Mouse (Mus musculus) kidney, adult 9 months (tissue): Measurements from ENCODE around the gene Grm8.

Experiments
- DNase-seq: peaks from one replicate; pipeline ENCODE4 v3.0.0; 2022

Grm8 gene

GRCm38 (mm10) chr6:28135001-28135401, at the start of gene Grm8:
TSS of gene Grm8 (minus strand) at chr6:28135178.
- no peak for DNase-seq

DNA sequence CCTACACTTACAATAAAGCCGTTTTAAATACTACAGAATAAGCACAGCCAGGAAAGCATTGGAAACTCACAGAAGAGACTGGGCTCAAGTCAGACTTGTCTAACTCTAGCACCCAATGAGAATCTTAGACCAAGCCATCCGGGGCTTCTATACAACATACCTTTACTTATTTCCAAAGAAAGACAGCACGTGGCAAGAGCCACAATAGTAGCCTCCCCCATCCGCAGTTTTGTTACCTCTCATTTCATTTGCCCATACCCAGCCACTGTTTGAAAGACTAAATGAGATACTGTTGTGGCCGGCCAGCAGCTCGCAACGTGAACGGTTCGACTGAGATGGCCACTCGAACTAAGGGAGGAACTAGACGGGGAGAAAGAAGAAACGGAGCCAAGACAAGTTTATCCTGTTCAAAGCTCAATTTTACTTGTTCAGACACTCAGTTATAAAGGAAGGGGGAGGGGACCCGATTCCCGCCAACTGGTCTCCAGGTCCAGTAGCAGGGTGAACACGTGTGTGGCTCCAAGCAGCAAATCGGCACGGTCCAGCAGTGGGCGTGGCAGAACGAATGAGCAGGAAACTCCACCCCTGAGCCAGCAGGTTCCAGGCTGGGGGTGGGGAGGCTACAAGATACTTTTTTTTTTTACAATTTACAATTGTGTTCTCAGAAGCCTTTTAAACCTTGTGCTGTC, 35.0 kb upstream of the Grm8 start:
- peak; percentile 6 for DNase-seq

DNA sequence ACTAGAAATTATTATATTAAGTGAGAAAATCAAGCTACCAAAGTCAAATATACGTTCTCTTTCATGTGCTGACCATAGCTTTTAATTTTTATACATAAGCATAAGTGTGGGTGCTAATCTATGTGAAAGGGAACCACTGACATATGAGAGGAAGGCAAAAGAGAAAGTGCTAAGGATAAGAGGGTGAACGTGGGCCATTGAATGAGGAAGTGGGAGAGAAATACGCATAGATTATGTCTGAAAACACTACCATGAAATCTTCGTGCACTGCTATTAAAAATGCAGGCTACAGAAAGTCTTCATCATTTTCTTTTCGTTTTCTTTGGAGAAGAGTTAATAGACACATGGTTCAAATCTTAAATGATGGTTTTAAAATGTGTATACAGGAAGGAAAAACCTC, 25.4 kb upstream of the Grm8 start:
- no peak for DNase-seq

DNA sequence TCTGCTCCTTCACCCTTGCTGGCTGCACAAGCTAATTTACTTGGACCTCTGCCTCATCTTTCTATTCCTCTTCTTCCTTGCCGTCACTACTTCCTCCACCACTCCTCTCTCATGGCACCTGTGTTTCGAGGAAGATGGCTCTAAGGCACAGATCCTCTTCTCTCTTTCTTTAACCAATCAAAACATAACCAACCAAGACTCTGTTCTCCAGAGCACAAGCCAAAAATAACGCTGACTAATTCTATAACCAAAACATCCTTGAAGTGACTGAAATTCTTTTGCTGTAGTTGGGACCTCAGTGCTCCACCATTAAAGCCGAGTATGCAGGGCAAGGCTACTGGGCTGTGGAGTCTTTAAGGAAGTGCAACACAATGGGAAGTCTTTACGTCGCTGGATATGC, 11.5 kb upstream of the Grm8 start:
- no peak for DNase-seq

- no peak for DNase-seq
Observed at GRCm38 (mm10) chr6:28142332-28142731, 7.4 kb upstream of the Grm8 start.

DNA sequence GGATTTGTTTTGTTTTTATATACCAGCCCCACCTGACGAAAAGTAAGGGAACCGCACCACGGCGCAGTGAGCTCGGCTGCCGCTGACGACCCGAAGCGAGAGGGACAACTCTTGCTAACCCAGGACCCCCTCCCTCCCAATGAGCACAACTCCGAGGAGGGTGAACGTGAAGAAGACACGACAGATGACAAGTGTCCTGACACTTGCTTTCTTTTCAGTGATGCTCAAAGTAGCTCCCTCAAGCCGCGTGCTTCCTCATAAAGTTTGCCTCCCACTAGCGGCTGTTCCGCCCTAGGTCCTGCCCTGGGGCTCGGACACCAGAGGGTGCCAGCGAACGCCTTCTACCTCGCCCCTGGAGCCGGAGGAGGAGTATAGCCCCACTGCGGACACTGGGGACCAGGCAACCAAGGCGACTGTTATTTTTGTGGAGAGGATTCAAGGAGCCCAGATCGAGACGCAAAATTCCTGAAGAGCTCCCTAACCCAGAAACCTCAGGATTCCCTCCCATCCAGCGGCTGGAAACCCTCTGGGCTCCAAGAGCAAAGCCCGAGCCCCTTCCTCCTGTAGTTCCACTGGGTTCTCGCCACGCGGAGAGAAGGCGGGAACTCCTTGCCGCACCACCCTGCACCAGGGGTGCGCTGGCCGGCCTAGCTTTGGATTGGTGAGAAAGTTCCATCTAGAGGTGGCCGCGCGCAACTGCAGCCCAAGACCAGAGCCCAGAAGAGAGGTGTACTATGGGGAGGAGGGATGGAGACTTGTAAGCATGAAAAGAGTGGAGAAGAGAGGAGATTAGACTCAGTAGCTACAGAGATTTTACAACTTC, 644 bp upstream of the Grm8 start:
- DNase-seq, result peak; percentile 80

DNA sequence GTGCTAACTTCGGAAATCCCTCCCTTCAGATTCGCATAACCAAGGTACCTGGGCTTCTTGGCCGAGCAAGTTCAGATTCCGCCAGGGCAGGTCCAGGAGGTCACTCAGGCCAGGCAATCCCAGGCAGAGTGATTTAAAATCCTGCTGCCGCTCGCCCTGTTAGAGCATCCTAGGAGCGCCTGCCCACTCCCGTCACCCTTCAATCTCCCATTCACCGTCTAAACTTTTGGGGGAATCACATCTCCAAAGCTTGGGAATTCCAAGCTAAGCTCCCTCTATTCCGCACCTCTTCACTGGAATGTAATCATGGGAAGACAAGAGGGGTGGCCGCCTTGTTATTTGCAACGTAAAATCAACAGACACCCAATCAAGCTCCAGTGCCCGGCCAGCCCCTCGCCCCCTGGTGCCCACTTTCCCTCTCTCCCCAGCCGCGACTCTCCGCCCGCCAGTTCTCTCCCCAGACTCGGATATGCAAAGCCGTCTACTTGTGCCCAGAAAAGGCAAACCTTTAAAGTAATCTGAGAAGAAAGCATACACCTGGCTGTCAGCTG, 652 bp downstream of the Grm8 start:
- no peak for DNase-seq

GRCm38 (mm10) chr6:28133206-28134063, 1.5 kb downstream of the Grm8 start:
- DNase-seq, result no peak

DNA sequence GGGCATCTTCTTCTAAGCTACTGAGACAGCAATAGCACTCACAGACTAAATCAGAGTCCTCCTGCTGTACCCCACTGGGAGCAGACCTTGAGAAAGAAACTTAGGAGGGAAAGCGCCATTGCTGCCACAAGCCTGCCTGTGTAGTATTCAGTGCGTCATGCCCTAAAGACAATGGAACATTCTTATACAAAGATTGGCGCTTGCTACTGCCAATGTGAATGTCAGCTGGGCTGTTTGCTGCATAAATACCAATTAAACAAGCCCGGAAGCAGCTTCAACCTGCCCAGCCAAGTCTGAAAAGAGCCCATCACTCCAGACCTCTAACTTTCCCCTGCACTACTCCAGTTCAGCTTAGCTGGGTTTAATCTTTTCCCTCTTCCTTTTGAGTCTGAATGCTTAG, 2.9 kb downstream of the Grm8 start:
- DNase-seq, result no peak

DNA sequence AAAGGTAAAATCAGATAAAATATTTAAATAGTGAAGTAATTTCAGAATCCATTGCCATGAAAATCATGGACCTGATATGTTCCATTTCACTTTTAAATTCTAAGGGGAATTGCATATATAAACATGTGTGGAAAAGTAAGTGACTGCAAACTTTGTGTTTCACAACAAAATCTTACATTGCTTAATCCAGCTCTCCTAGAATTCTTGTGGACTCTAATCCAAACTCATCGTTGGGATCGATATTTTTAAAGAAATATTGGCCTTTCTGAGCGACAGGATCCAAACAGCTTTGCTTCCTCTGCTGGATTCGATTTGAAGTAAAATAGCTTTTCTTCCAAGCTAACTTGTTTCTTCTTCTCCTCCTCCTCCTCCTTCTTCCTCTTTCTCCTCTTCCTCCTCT, 6.1 kb downstream of the Grm8 start:
- DNase-seq, result no peak

GRCm38 (mm10) chr6:28115519-28115918, 19.5 kb downstream of the Grm8 start:
- no peak for DNase-seq

DNA sequence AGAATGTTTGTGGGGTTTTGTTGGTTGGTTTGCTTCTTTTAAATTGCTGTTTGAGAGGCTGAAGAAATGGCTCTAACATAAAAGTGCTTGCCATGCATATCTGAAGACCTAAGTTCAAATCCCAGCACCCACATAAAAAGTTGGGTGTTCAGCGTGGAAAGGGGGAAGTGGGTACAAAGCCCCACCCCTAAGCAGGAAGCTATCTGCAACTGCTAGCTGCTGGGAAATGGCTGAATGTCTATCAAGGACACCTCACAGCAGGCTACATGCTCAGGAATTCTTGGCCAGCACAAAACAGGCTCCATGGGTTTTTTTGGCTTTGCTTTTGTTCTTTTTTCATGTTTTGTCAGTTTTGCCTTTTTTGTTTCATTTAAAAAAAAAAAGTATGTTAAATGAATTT, 20.1 kb downstream of the Grm8 start:
- no peak for DNase-seq

GRCm38 (mm10) chr6:28111551-28111950, 23.4 kb downstream of the Grm8 start:
- no peak for DNase-seq

- no peak for DNase-seq
Observed at GRCm38 (mm10) chr6:28102608-28103316, 32.2 kb downstream of the Grm8 start.

- DNase-seq, result no peak
Observed at GRCm38 (mm10) chr6:28100001-28100400, 35.0 kb downstream of the Grm8 start.

DNA sequence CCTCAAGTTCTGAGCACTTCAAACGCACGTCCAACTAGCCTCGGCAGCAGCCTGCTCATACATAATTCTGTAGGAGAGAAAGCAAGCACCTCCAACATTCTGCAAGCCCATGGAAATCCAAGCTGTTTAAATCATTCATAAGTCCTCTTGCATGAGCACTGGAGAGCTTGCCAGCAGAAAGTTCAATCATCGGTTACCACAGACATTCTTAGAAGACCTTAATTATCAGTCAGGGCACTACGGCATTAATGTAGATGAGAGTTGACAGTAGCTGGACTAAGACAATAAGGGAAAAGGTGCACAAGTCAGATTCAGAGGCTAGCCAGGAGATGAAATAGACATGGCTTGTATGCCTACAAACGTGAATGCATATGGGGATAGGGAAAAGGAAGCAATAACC, 42.5 kb downstream of the Grm8 start:
- no peak for DNase-seq

- DNase-seq, result no peak
Observed at GRCm38 (mm10) chr6:28091836-28092235, 43.1 kb downstream of the Grm8 start.

- DNase-seq, result no peak
Observed at GRCm38 (mm10) chr6:28090981-28091380, 44.0 kb downstream of the Grm8 start.

- DNase-seq, result no peak
Observed at GRCm38 (mm10) chr6:28075534-28075933, 59.4 kb downstream of the Grm8 start.

- DNase-seq, result no peak
Observed at GRCm38 (mm10) chr6:28074470-28074869, 60.5 kb downstream of the Grm8 start.

DNA sequence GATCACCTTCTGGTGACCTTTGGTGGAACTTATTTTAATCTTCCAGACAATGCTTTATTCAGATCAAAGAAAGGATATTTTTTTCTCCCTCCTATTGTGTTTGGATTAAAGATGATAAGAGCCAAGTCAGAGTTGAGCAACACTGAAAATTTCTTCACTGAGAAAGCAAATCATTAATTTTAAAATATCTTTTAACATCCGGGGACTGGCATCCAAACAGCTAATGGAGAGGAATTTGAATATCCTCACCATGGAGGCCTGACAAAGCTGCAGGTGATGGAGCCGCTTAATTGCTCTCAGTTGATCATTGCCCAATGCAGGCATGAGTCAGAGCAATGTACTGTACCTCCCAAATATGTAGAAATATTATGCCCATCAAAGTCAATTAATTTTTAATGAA, 83.0 kb downstream of the Grm8 start:
- DNase-seq, result no peak

GRCm38 (mm10) chr6:28042339-28042738, 92.6 kb downstream of the Grm8 start:
- no peak for DNase-seq

DNA sequence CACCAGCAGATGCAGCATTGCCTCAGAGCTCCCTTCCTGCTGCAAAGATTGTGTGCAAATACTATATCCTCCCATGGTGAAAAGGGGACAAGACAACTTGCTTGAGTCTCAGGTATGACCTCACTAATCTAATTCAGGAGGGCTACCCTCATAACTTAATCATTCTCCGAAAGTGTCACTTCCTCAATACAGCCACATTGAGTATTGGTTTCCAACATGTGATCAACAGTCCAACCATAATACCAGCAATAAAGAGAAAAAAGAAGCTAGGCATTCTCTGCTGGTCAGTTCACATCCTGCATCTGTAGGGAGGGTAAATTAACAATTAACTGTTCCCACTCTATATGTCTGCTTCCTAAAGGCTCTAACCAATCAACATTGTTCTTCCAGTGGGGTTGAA, 94.2 kb downstream of the Grm8 start:
- DNase-seq, result no peak
